Mouse (Mus musculus): ENCODE measurements around the gene Kcnip4.
A peak's percentile ranks its signal among the peaks of the same experiment; 100 is the strongest.

Gene Kcnip4

GRCm38 (mm10) chr5:49524394-49525241 is at the start of gene Kcnip4:
Gene Kcnip4, minus strand, starts transcription at chr5:49524907.
- DNase-seq (ENCODE audit: low spot score) = peak; percentile 8

GRCm38 (mm10) chr5:49571876-49572275 is 47.2 kb upstream of the Kcnip4 start:
- no peak for DNase-seq (ENCODE audit: low spot score)

GRCm38 (mm10) chr5:49563751-49564150 is 39.0 kb upstream of the Kcnip4 start:
- no peak for DNase-seq (ENCODE audit: low spot score)

- DNase-seq (ENCODE audit: low spot score) = no peak
Observed at GRCm38 (mm10) chr5:49557436-49557835, 32.7 kb upstream of the Kcnip4 start.

- no peak for DNase-seq (ENCODE audit: low spot score)
Observed at GRCm38 (mm10) chr5:49547884-49548283, 23.2 kb upstream of the Kcnip4 start.

- no peak for DNase-seq (ENCODE audit: low spot score)
Observed at GRCm38 (mm10) chr5:49529362-49529761, 4.7 kb upstream of the Kcnip4 start.

- DNase-seq (ENCODE audit: low spot score) = no peak
Observed at GRCm38 (mm10) chr5:49525242-49525612, 520 bp upstream of the Kcnip4 start.

GRCm38 (mm10) chr5:49523997-49524393 is 712 bp downstream of the Kcnip4 start:
- DNase-seq (ENCODE audit: low spot score) = no peak

GRCm38 (mm10) chr5:49522986-49523385 is 1.7 kb downstream of the Kcnip4 start:
- DNase-seq (ENCODE audit: low spot score) = no peak

GRCm38 (mm10) chr5:49498743-49499142 is 26.0 kb downstream of the Kcnip4 start:
- DNase-seq (ENCODE audit: low spot score) = no peak

GRCm38 (mm10) chr5:49487270-49487669 is 37.4 kb downstream of the Kcnip4 start:
- no peak for DNase-seq (ENCODE audit: low spot score)

- no peak for DNase-seq (ENCODE audit: low spot score)
Observed at GRCm38 (mm10) chr5:49470738-49471137, 54.0 kb downstream of the Kcnip4 start.

- DNase-seq (ENCODE audit: low spot score) = no peak
Observed at GRCm38 (mm10) chr5:49460643-49461276, 63.9 kb downstream of the Kcnip4 start.

- DNase-seq (ENCODE audit: low spot score) = no peak
Observed at GRCm38 (mm10) chr5:49453100-49453499, 71.6 kb downstream of the Kcnip4 start.

GRCm38 (mm10) chr5:49451295-49451694 is 73.4 kb downstream of the Kcnip4 start:
- no peak for DNase-seq (ENCODE audit: low spot score)

GRCm38 (mm10) chr5:49450876-49451275 is 73.8 kb downstream of the Kcnip4 start:
- no peak for DNase-seq (ENCODE audit: low spot score)

- DNase-seq (ENCODE audit: low spot score) = no peak
Observed at GRCm38 (mm10) chr5:49437236-49437635, 87.5 kb downstream of the Kcnip4 start.

- no peak for DNase-seq (ENCODE audit: low spot score)
Observed at GRCm38 (mm10) chr5:49427689-49428088, 97.0 kb downstream of the Kcnip4 start.

GRCm38 (mm10) chr5:49419707-49420106 is 105.0 kb downstream of the Kcnip4 start:
- no peak for DNase-seq (ENCODE audit: low spot score)

GRCm38 (mm10) chr5:49408351-49408750 is 116.4 kb downstream of the Kcnip4 start:
- DNase-seq (ENCODE audit: low spot score) = no peak

GRCm38 (mm10) chr5:49370543-49371076 is 154.1 kb downstream of the Kcnip4 start:
- DNase-seq (ENCODE audit: low spot score) = no peak

- DNase-seq (ENCODE audit: low spot score) = no peak
Observed at GRCm38 (mm10) chr5:49368636-49369423, 155.9 kb downstream of the Kcnip4 start.

Data from ovary, postnatal 10 days (tissue).